Mouse (Mus musculus) ovary, postnatal 10 days (tissue): ENCODE data around the gene Trmt1l.

ENCODE experiments used
- DNase-seq: peaks from one replicate; pipeline ENCODE4 v3.0.0; 2022; ENCODE audit warnings: low spot score

Trmt1l gene

GRCm38 (mm10) chr1:151494711-151495110 is 66.4 kb downstream of the Trmt1l start:
- no peak for DNase-seq

- DNase-seq, result no peak
Measured at GRCm38 (mm10) chr1:151495635-151496285, 67.4 kb downstream of the Trmt1l start.

DNA sequence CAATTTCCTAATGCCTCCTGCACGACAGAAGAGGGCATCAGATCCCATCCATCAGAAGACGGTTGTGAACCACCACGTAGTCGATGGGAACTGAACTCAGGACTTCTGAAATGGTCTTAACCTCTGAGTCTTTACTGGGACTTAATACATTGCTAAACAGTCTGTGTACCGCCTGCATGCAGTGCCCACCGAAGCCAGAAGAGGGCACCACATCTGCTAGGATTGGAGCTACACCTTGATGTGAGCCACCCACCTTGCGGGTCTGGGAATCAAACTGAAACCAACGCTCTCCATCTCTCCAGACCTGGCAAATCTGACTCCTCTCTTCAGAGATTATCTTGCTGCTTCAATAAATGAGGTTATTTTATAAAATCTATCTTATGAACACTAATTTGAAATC is 68.7 kb downstream of the Trmt1l start:
- no peak for DNase-seq

DNA sequence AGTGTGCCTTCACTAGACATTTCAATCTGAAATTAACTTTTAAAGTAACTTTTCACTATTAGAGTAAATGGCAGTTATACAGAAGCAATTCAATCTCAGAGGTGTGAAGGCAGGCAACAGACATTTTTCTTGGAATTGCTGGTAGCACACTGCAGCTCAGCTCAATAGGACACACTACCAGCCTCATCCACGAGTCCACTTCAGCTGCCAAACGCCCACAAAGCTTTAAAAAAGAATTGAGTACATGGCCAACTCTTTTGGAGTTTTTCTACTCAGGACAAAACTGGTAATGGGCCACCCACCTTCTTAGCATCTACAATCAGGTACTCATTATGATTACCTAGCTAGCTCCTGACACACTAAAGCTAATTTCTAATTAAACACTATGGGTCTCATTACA is 69.6 kb downstream of the Trmt1l start:
- no peak for DNase-seq

- DNase-seq, result no peak
Measured at GRCm38 (mm10) chr1:151498381-151498780, 70.0 kb downstream of the Trmt1l start.

DNA sequence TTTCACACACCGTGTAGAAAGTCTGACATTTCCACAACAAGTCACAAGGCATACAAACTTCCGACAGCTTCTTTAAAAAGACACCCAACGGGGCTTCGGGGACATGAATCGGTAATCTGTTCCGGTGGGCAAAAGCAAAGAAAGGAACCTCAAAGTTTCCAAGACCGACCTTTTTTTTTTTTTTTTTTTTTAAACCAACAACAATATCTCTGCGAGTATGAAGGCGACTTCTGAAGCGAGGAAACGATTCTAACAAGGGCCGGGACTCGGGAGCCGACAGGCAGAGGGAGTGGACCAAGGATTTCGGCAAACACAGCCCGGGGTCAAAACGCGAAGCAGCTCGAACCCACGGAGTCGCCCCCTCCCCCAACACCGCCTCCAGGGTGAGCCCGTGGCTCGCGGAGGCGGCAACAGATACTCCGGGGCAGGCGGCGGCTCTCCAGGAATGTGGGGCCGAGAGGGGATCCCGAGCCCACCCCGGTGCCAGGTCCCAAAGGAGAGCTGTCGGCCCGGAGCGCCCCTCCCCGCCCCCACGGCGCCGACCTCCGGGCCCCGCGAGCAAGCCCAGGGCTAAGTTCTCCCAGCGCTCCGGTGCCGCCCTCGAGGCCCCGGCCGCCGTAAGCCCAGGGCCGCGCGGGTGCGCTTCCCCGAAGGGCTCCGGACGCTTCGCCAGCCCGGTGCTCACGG is 71.6 kb downstream of the Trmt1l start:
- DNase-seq, result peak; percentile 45

DNA sequence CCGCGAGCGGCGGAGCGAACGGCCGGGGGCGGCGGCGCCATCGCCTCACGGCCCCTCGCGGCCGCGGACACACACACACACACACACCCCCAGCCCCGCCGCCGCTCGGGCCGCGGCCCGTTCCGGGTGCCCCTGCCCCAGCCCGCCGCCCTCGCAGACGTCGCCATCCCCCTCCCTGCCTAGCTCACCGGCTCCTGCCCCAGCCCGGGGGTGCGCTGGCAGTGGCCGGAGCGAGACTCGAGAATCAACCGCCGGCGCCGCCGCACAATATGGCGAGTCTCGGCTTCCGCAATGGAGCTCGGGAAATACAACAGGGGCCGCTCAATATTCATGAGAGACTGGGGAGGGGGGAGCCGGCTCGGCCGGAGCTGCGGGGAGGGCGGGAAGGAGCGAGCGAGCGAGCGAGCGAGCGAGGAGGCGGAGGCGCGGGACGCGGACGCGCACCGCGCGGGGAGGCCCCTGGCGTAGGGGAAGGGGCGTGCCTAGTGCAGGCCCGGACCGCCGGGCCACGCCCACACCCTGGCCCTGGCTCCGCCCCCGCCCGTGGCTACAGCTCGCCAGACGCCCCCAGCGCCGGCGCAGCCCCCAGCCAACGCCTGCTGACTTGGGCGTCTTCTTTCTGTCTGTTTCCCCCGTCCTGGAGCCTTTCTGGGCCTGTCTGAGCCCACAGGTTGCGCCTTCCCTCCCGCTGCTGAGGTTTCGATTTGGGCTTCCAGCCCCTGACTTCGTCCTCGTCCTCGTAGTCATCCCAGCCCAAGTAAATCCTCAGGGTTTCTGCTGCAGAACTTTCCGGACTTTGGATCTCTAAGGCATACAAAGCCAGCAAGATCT is 72.4 kb downstream of the Trmt1l start, which contains the start of gene Rnf2:
Gene Rnf2 (minus strand): TSS at position 425 of the 831 bp plus-strand sequence.
- peak; percentile 90 for DNase-seq
